Mouse (Mus musculus) spleen, adult 18-20 months (tissue): ENCODE data around the gene Pus10.
A peak's percentile ranks its signal among the peaks of the same experiment; 100 is the strongest.

Source experiments
- DNase-seq, 2 experiments: peaks; one replicate each; pipeline ENCODE4 v3.0.0; 2022; ENCODE audit warnings: mixed read lengths in 2 of 2

Gene Pus10

GRCm38 (mm10) chr11:23767928-23768327 is 102.5 kb downstream of the Pus10 start:
- no peak for DNase-seq

GRCm38 (mm10) chr11:23769033-23769432 is 103.6 kb downstream of the Pus10 start:
- no peak for DNase-seq

- peak; percentile 46 to 55 for DNase-seq
Observed at GRCm38 (mm10) chr11:23769686-23770509, 104.4 kb downstream of the Pus10 start.

- no peak for DNase-seq
Observed at GRCm38 (mm10) chr11:23770510-23770759, 105.0 kb downstream of the Pus10 start.

- peak; percentile 88 to 90 for DNase-seq
Observed at GRCm38 (mm10) chr11:23770760-23771506, 105.5 kb downstream of the Pus10 start, which contains the start of gene Rel. Rel (minus strand) TSS chr11:23770970.

- DNase-seq = no peak
Observed at GRCm38 (mm10) chr11:23771507-23772097, 106.1 kb downstream of the Pus10 start.

- no peak for DNase-seq
Observed at GRCm38 (mm10) chr11:23772471-23772870, 107.0 kb downstream of the Pus10 start.

- DNase-seq = peak; percentile 41 to 44
Observed at GRCm38 (mm10) chr11:23778787-23779201, 113.3 kb downstream of the Pus10 start.

GRCm38 (mm10) chr11:23782038-23782437 is 116.6 kb downstream of the Pus10 start:
- no peak for DNase-seq
